Mouse (Mus musculus): ENCODE results near the gene Foxp1.

DNA sequence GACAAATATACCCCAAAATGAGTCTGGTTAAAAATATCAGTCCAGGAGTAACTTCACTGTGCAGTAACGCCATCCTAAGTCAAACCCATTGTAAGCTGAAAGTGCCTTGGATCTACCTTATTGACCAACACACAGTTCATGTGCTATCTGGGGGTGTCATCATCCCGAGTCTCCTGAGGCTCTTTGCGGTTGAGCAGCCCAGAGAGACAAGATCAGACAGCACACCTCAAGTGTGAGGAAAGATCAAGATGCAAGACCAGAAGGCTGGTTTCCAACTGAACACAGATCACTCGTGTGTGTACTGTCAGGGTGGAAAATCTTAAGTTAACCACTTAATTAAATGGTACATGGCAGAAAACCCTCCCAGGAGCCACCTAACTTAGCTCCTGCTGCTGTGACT lies 238.5 kb downstream of the Foxp1 start:
- TF ChIP-seq MYOG (IDR thresholded peaks at IDR 0.05; ENCODE audit: control insufficient read depth in 1 of 3, insufficient read depth in 1 of 3, insufficient read length in 2 of 3, low read depth in 2 of 3) (no peak), TCF12 (IDR thresholded peaks at IDR 0.05; ENCODE audit: insufficient read depth, poor library complexity, severe bottlenecking) (no peak)
